Mouse (Mus musculus): ENCODE results near the gene Kir3dl2.
"Not testable (repeated sequence)": the region's sequence is repeated elsewhere in the genome, so short reads cannot be mapped to it uniquely, and the experiment has no call there.

DNA sequence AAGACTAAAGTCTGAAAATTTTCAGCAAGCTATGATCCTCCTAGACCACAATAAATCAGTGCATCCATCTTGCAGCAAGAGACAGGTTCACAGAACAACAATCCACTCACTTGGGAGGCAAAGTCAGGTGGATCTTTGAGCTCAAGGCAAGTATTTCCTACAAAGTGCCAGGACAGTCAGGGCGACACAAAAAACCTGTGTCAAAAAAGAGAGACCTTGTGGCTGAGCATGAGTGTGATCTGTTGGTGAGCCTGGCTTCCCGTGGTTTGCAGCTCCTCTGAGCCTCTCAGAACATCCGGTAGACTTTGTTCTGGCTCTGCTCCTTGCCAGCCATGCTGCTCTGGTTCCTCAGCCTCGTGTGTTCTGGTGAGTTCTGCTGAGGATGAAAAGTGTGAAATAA lies 26.2 kb downstream of the Kir3dl2 start, which contains the start of gene Kir3dl1:
- not testable (repeated sequence) for TF ChIP-seq POLR2AphosphoS2 (IDR thresholded peaks at IDR 0.05; ENCODE audit: insufficient read length, low read depth); POLR2A (IDR thresholded peaks at IDR 0.05; ENCODE audit: insufficient read length, low read depth); MAX (IDR thresholded peaks at IDR 0.05; ENCODE audit: low read depth)

Data from myocyte (in vitro differentiated cells).